Mouse (Mus musculus) lung, adult 2 months (tissue): ENCODE measurements around the gene Kat5.

Source experiments
- CTCF ChIP-seq: fragments of 200-500 bp; IDR thresholded peaks from 2 replicates; pipeline ENCODE4 v1.5.1; 2011; ENCODE audit warnings: mild to moderate bottlenecking, low read length, control low read depth; ENCODE audit not compliant: insufficient read depth
- POLR2A ChIP-seq: fragments of 200-500 bp; IDR thresholded peaks from 2 replicates; pipeline ENCODE4 v1.6.1; 2011; ENCODE audit warnings: low read depth, mild to moderate bottlenecking, control low read depth, low read length, borderline replicate concordance; ENCODE audit errors: extremely low read depth

- TF ChIP-seq POLR2A (no peak), CTCF (no peak)
Observed at GRCm38 (mm10) chr19:5581995-5582394, 28.0 kb downstream of the Kat5 start.
